Mouse (Mus musculus) midbrain, postnatal 0 days (tissue): ENCODE data around the gene Cyb5r3. TPM values are rescaled to one million over a fixed set of nuclear protein-coding genes. Genes with fewer than 3 reads are reported as not detected.

Experiments
- ATAC-seq: fragments of 200-750 bp; cut with Nextera tagmentation; 2 replicates; pipeline ENCODE4 v1.8.0; 2017; ENCODE audit warnings: moderate number of reproducible peaks, mild to moderate bottlenecking, moderate TSS enrichment, moderate library complexity; ENCODE audit not compliant: low FRiP score
- DNase-seq: peaks from one replicate; pipeline ENCODE4 v3.0.0-alpha.2; 2015; ENCODE audit warnings: low spot score
- H3K27ac ChIP-seq: fragments of 300-500 bp; sonication (generic); 2 replicates; pipeline ENCODE4 v1.5.1; 2014; ENCODE audit warnings: low read depth, mild to moderate bottlenecking, low read length, mixed read lengths
- H3K27me3 ChIP-seq: fragments of 300-500 bp; sonication (generic); 2 replicates; pipeline ENCODE4 v1.6.1; 2014; ENCODE audit warnings: low read length, control low read depth, mixed read lengths; ENCODE audit not compliant: insufficient read depth
- H3K36me3 ChIP-seq: fragments of 300-500 bp; sonication (generic); 2 replicates; pipeline ENCODE4 v1.6.1; 2014; ENCODE audit warnings: low read length, control low read depth, mixed read lengths; ENCODE audit not compliant: insufficient read depth
- H3K4me1 ChIP-seq: fragments of 300-500 bp; sonication (generic); 2 replicates; pipeline ENCODE4 v1.6.1; 2014; ENCODE audit warnings: mild to moderate bottlenecking, control low read depth, antibody characterized with exemption, low read length, mixed read lengths; ENCODE audit not compliant: insufficient read depth
- H3K4me2 ChIP-seq: fragments of 300-500 bp; sonication (generic); 2 replicates; pipeline ENCODE4 v1.6.1; 2014; ENCODE audit warnings: low read depth, mild to moderate bottlenecking, low read length, mixed read lengths; ENCODE audit not compliant: poor library complexity, severe bottlenecking
- H3K4me3 ChIP-seq: fragments of 300-500 bp; sonication (generic); 2 replicates; pipeline ENCODE4 v1.5.1; 2014; ENCODE audit warnings: low read depth, mild to moderate bottlenecking, low read length, moderate library complexity
- H3K9ac ChIP-seq: fragments of 300-500 bp; sonication (generic); replicated peaks from 2 replicates; pipeline ENCODE4 v1.6.1; 2014; ENCODE audit warnings: mild to moderate bottlenecking, low read length, moderate library complexity, mixed read lengths; ENCODE audit not compliant: poor library complexity, severe bottlenecking
- H3K9me3 ChIP-seq: fragments of 300-500 bp; sonication (generic); 2 replicates; pipeline ENCODE4 v1.6.1; 2016; ENCODE audit warnings: low read length, control low read depth
- CTCF ChIP-seq: IDR thresholded peaks from 2 replicates; pipeline ENCODE4 v1.5.1; 2016; ENCODE audit warnings: antibody characterized with exemption, mild to moderate bottlenecking
- WGBS: fragments of 180-500 bp; shearing (Covaris S2); extraction: QIAGEN DNeasy Blood & Tissue Kit; methylation state at CpG from one replicate; pipeline ENCODE4 v1.1.7; 2014; 5-methylcytosine and 5-hydroxymethylcytosine counted together
- polyA plus RNA-seq: library from polyadenylated mRNA; unstranded; fragments of >200 nt; fragmentation: Nextera tagmentation; extraction: Ambion mirVana; gene quantifications from 2 replicates; pipeline ENCODE4 v1.2.1, GENCODE M21; 2015
- total RNA-seq: library from RNA; depleted of rRNA; stranded (reverse); fragments of >200 nt; gene quantifications from 2 replicates; pipeline ENCODE4 v1.2.3, GENCODE M21; 2014

The Cyb5r3 gene
- total and polyA plus RNA-seq, 2 experiments from 2014 or later = 86.5 to 146 TPM

GRCm38 (mm10) chr15:83121709-83122565 is 50.5 kb downstream of the Cyb5r3 start:
- no peaks in the 10 kb centered on the region; the same call in 1 of the 2 replicates for H3K4me1 ChIP-seq
- TF ChIP-seq CTCF = peak; percentile 46
- peak overlapping the region; percentile 66 for H3K4me2 ChIP-seq
- H3K27ac ChIP-seq = peak overlapping the region; percentile 87
- ATAC-seq (peak; percentile 58), DNase-seq (peak; percentile 69)
- peak overlapping the region; percentile 77 for H3K9ac ChIP-seq
- H3K27me3 ChIP-seq = no peaks in the 10 kb centered on the region
- WGBS = 3% methylated on average over 43 of the region's 43 CpGs
- H3K36me3 ChIP-seq = peaks cover 36% of the 10 kb centered on the region
- no peaks in the 10 kb centered on the region for H3K9me3 ChIP-seq
- H3K4me3 ChIP-seq = peak overlapping the region; percentile 85

GRCm38 (mm10) chr15:83118360-83118759 is 54.0 kb downstream of the Cyb5r3 start:
- Histone ChIP-seq H3K4me1 (no peaks in the 10 kb centered on the region; the same call in 1 of the 2 replicates), H3K36me3 (peaks cover 36% of the 10 kb centered on the region), H3K4me2 (no peak overlapping the region), H3K27me3 (no peaks in the 10 kb centered on the region), H3K9ac (no peak overlapping the region), H3K4me3 (no peak overlapping the region), H3K27ac (no peak overlapping the region), H3K9me3 (no peaks in the 10 kb centered on the region)
- ATAC-seq (no peak), DNase-seq (peak; percentile 91)
- peak; percentile 75 for TF ChIP-seq CTCF
- 58% methylated on average over 7 of the region's 7 CpGs for WGBS

GRCm38 (mm10) chr15:83115071-83115470 is 57.3 kb downstream of the Cyb5r3 start:
- TF ChIP-seq CTCF = no peak
- Histone ChIP-seq H3K36me3 (peaks cover 36% of the 10 kb centered on the region), H3K4me1 (peaks cover 3% of the 10 kb centered on the region; the same call in 1 of the 2 replicates), H3K27me3 (no peaks in the 10 kb centered on the region), H3K27ac (no peak overlapping the region), H3K4me3 (no peak overlapping the region), H3K4me2 (no peak overlapping the region), H3K9ac (no peak overlapping the region), H3K9me3 (no peaks in the 10 kb centered on the region)
- no peak for DNase-seq
- no peak for ATAC-seq
- WGBS = 38% methylated on average over 6 of the region's 6 CpGs

- TF ChIP-seq CTCF = no peak
- no peak overlapping the region for H3K4me2 ChIP-seq
- no peak overlapping the region for H3K4me3 ChIP-seq
- H3K9me3 ChIP-seq = no peaks in the 10 kb centered on the region
- H3K36me3 ChIP-seq = peaks cover 32% of the 10 kb centered on the region
- H3K9ac ChIP-seq = no peak overlapping the region; the same call in 1 of the 2 replicates
- peaks cover 3% of the 10 kb centered on the region; the same call in 1 of the 2 replicates for H3K4me1 ChIP-seq
- DNase-seq (no peak), ATAC-seq (no peak)
- WGBS = 72% methylated on average over 9 of the region's 9 CpGs
- no peaks in the 10 kb centered on the region for H3K27me3 ChIP-seq
- H3K27ac ChIP-seq = no peak overlapping the region
Measured at GRCm38 (mm10) chr15:83114106-83114505, 58.3 kb downstream of the Cyb5r3 start.

DNA sequence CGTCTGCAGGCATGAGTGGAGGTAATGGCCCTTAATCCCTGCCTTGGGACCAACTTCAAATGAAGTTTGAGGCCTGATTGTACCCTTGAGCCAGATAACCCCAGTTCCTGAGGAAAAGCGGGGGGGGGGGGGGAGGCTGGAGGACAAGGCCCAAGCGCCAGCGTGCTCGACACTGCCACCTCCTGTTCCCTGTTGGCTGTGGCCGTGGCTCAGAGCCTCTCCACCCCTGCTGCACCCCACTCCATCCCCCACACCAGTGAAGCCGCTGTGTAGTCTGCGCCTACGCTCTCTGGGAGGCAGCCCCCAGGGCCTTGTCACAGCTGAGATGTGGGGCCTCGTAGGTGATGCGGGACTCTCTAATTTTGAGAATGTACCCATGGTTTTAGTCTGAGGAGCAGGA is 59.5 kb downstream of the Cyb5r3 start:
- Histone ChIP-seq H3K4me2 (no peak overlapping the region), H3K4me1 (peaks cover 3% of the 10 kb centered on the region; the same call in 1 of the 2 replicates), H3K27me3 (no peaks in the 10 kb centered on the region), H3K36me3 (peaks cover 25% of the 10 kb centered on the region), H3K27ac (no peak overlapping the region; the same call in 1 of the 2 replicates), H3K9me3 (no peaks in the 10 kb centered on the region), H3K9ac (no peak overlapping the region), H3K4me3 (no peak overlapping the region)
- peak; percentile 45; the same call in 1 of the 2 replicates for ATAC-seq
- peak; percentile 73 for DNase-seq
- WGBS = 8% methylated on average over 11 of the region's 11 CpGs
- TF ChIP-seq CTCF = peak; percentile 81

DNA sequence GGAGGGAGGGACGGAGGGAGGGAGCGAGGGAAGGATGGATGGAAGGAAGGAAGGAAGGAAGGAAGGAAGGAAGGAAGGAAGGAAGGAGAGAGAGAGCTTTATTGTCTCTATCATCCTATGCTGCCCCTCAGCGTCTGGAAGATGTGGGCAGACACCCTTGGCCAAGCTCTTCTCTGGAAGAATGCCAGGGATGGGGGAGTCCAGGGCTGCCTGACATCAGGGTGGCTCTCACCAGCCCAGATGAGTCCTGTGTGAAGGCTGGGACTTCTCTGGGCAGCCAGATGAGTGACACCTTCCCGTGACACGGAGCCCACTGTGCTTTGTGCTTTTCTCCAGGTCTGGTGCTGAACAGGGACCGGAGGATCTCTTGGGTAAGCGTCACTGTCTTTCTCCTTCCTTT is 60.5 kb downstream of the Cyb5r3 start:
- Histone ChIP-seq H3K36me3 (peaks cover 14% of the 10 kb centered on the region), H3K4me3 (no peak overlapping the region), H3K27ac (no peak overlapping the region), H3K4me1 (peaks cover 3% of the 10 kb centered on the region; the same call in 1 of the 2 replicates), H3K27me3 (no peaks in the 10 kb centered on the region), H3K4me2 (no peak overlapping the region), H3K9me3 (no peaks in the 10 kb centered on the region), H3K9ac (no peak overlapping the region)
- DNase-seq (no peak), ATAC-seq (no peak)
- 85% methylated on average over 7 of the region's 7 CpGs for WGBS
- no peak for TF ChIP-seq CTCF
